Mouse (Mus musculus): Measurements from ENCODE around the gene Ccl1.

GRCm38 (mm10) chr11:82253421-82253820 lies 52.1 kb downstream of the Ccl1 start:
- TF ChIP-seq CTCF (IDR thresholded peaks at IDR 0.05; ENCODE audit: low read depth): no peak
- no peak for TF ChIP-seq EP300 (IDR thresholded peaks at IDR 0.05; ENCODE audit: low read depth)

Data from liver, postnatal 0 days (tissue).